Mouse (Mus musculus) forebrain, embryonic 10.5 days (tissue): Measurements from ENCODE around the gene Gzmk. TPM values are rescaled to one million over a fixed set of nuclear protein-coding genes. Genes with fewer than 3 reads are reported as not detected.

Experiments used
- DNase-seq: peaks from one replicate; pipeline ENCODE4 v3.0.0-alpha.2; 2017; ENCODE audit warnings: low spot score; ENCODE audit errors: extremely low spot score
- H3K27ac ChIP-seq: fragments of 300-500 bp; sonication (generic); 2 replicates; pipeline ENCODE4 v1.5.1; 2016; ENCODE audit warnings: mild to moderate bottlenecking
- H3K27me3 ChIP-seq: fragments of 300-500 bp; sonication (generic); 2 replicates; pipeline ENCODE4 v1.6.1; 2016; ENCODE audit warnings: mild to moderate bottlenecking; ENCODE audit not compliant: poor library complexity, severe bottlenecking
- H3K36me3 ChIP-seq: fragments of 300-500 bp; sonication (generic); replicated peaks from 2 replicates; pipeline ENCODE4 v1.6.1; 2016; ENCODE audit warnings: mild to moderate bottlenecking, moderate library complexity
- H3K4me1 ChIP-seq: fragments of 300-500 bp; sonication (generic); 2 replicates; pipeline ENCODE4 v1.6.1; 2016
- H3K4me3 ChIP-seq: fragments of 300-500 bp; sonication (generic); 2 replicates; pipeline ENCODE4 v1.5.1; 2016; ENCODE audit warnings: mild to moderate bottlenecking, moderate library complexity
- H3K9me3 ChIP-seq: fragments of 300-500 bp; sonication (generic); 2 replicates; pipeline ENCODE4 v1.6.1; 2016; ENCODE audit warnings: mild to moderate bottlenecking, moderate library complexity
- WGBS: fragments of 180-500 bp; shearing (Covaris S2); methylation state at CpG from one replicate; pipeline ENCODE4 v1.1.7; 2016; 5-methylcytosine and 5-hydroxymethylcytosine counted together
- polyA plus RNA-seq: library from polyadenylated mRNA; unstranded; fragments of >200 nt; fragmentation: Nextera tagmentation; extraction: Ambion mirVana; gene quantifications from 2 replicates; pipeline ENCODE4 v1.2.1, GENCODE M21; 2016

Gzmk gene
- polyA plus RNA-seq, 1 experiment from 2014 or later, result not detected

DNA sequence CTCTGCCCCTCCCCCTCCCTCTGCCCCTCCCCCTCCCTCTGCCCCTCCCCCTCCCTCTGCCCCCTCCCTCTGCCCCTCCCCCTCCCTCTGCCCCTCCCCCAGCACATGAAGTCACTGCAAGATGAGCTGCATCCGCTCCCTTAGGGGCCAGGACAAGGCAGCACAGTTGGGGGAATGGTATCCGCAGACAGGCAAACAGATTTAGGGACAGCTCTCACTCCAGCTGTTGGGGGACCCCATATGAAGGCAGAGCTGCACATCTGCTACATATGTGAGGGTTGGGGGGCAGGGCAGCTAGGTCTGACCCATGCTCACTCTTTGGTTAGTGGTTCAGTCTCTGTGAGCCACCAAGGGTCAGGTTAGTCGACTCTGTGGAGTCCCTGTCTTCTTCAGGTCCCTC lies 26.4 kb downstream of the Gzmk start:
- Histone ChIP-seq H3K9me3 (no peaks in the 10 kb centered on the region), H3K4me1 (peaks cover 12% of the 10 kb centered on the region), H3K36me3 (no peaks in the 10 kb centered on the region), H3K27ac (no peak overlapping the region), H3K27me3 (no peaks in the 10 kb centered on the region), H3K4me3 (no peak overlapping the region)
- WGBS, result 75% methylated on average over 3 of the region's 3 CpGs
- peak; percentile 8 for DNase-seq

DNA sequence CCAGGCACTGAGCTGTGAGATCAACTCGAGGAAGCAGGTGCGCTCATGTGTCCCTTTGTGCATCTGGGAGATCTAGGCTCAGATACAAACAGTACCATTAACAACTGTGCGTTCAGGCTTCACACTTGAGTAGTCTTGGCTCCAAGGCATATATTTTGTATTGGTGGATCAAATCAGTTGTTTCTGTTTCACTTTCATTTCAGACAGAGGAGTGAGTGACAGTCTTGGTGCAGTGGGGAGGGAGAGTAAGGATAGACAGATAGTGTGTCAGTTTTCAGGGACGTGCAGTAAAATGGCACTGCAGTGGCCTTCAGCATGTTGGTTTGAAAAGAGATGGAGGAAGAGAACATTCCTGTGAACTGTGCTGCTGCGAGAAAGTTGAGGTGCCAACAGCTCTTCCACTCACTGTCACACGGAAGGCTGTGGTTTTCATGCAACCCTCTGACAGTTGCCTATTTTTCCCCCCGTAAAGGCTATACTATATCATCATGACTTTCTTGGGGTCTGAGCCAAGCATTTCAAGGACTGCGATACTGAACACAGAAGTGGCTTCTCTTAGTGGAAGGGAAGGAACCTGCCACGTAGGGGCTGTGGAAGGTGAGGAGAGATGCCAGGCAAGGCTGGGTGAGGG lies 27.7 kb downstream of the Gzmk start:
- no peaks in the 10 kb centered on the region for H3K36me3 ChIP-seq
- no peaks in the 10 kb centered on the region for H3K27me3 ChIP-seq
- H3K4me1 ChIP-seq, result peaks cover 12% of the 10 kb centered on the region
- H3K9me3 ChIP-seq, result no peaks in the 10 kb centered on the region
- no peak overlapping the region for H3K27ac ChIP-seq
- DNase-seq, result peak; percentile 11
- no peak overlapping the region for H3K4me3 ChIP-seq
- WGBS, result 90% methylated on average over 9 of the region's 9 CpGs

DNA sequence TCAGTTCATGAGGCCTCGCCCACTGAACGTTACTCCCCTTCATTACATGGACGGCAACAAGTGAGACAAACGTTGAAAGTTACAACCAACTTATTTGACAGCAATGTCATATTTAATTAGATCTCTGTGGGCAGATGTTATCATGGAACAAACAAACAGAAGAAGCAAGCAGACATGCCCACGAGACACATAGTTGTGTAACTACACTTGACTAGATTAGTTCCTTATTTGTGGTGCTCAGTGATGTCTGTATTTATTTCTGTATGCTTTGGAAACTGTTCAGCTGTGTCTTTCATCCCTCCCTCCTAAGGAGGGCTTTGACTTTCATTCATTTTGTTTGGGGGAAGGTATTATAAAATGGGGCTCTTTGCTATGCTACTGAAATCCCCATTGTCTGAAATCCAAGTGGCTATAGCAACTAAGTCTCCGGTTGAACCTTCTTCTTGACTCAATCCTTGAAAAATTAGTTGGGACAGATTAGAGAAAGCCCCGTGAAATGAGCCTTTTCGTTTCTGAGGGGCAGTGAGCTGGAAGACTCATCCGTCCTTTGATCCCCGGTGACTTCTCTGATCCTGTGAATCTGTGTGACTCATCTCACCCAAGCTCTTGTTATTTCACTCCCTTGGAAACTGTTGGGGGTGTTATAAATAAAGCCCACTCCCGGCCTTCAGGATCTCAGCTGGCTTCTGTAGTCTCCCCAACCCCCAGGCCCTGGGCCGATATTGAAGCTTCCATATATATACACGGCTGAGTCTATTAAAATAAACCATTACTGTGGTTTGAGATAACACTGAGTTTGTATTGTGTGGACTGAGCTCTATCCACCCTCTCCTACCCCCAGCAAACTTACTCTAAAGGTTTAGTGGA lies 28.7 kb downstream of the Gzmk start:
- DNase-seq, result peak; percentile 12
- H3K27ac ChIP-seq, result no peak overlapping the region
- no peaks in the 10 kb centered on the region for H3K9me3 ChIP-seq
- H3K27me3 ChIP-seq, result no peaks in the 10 kb centered on the region; the same call in 1 of the 2 replicates
- WGBS, result 61% methylated on average over 13 of the region's 13 CpGs
- peaks cover 13% of the 10 kb centered on the region for H3K4me1 ChIP-seq
- H3K4me3 ChIP-seq, result no peak overlapping the region
- no peaks in the 10 kb centered on the region for H3K36me3 ChIP-seq

DNA sequence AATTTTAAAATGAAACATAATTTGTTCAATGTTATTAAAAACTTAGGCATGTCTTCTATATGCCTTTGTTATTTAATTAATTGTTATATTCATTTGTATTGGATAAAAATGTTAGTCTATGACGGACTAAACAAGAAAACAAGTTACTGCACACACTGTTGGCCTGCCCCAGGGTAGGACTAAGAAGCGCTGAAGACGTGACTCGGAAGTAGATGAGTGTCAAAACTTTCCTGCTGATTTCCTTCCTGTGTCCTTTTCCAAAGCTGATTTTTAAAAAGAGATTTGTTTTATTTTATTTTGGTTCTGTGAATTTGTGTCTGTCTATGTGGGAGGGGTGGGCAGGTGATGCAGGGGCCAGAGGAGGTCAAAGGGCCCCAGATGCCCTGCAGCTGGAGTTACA lies 42.0 kb downstream of the Gzmk start:
- no peak for DNase-seq
- Histone ChIP-seq H3K4me1 (no peaks in the 10 kb centered on the region), H3K36me3 (no peaks in the 10 kb centered on the region), H3K4me3 (no peak overlapping the region), H3K27me3 (no peaks in the 10 kb centered on the region), H3K9me3 (peaks cover 11% of the 10 kb centered on the region), H3K27ac (no peak overlapping the region)
- 93% methylated on average over 4 of the region's 4 CpGs for WGBS

DNA sequence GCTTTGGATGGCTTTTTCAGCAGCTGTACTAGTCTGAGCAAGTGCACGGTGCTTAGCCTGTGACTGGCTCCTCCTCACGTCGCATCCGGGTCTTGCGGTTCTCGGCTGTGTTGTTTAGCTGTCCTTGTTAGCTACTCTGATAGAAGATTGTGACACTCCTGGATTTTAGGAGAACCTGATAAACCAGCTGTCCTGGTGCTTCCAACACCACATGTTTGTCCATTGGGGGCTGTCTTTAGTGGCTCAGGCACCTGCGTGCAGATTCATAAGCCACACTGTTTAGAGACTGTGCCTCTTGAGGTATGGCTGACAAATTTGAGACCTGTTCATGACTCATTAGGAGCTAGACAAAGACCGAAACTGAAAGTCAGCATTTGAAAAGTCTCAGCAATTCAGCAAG lies 42.4 kb downstream of the Gzmk start:
- DNase-seq, result no peak
- H3K27ac ChIP-seq, result no peak overlapping the region
- no peaks in the 10 kb centered on the region for H3K27me3 ChIP-seq
- peaks cover 7% of the 10 kb centered on the region for H3K9me3 ChIP-seq
- no peaks in the 10 kb centered on the region for H3K4me1 ChIP-seq
- WGBS, result 92% methylated on average over 8 of the region's 8 CpGs
- H3K36me3 ChIP-seq, result no peaks in the 10 kb centered on the region
- H3K4me3 ChIP-seq, result no peak overlapping the region

DNA sequence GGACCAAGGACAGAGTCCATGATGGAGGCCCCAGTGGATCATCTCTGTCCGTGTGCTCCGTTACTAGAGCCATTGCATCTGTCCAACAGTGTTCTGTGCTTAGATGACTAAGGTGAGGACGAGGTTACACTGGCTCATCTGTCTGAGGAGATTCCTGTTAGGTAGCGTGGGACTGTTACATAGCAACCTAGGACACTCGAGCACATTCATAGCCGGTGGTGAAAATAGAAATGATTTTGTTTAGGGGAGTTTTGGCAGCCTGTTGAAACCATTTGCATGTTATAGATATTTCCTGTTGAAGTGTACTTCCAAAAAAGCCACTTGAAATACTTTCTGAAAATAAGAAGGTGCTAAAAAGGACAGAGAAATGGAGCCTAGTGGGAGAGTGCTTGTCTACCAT lies 51.5 kb downstream of the Gzmk start:
- 90% methylated on average over 6 of the region's 6 CpGs for WGBS
- Histone ChIP-seq H3K27me3 (no peaks in the 10 kb centered on the region), H3K9me3 (no peaks in the 10 kb centered on the region), H3K36me3 (no peaks in the 10 kb centered on the region), H3K4me3 (no peak overlapping the region), H3K27ac (no peak overlapping the region), H3K4me1 (no peaks in the 10 kb centered on the region)
- DNase-seq, result no peak

DNA sequence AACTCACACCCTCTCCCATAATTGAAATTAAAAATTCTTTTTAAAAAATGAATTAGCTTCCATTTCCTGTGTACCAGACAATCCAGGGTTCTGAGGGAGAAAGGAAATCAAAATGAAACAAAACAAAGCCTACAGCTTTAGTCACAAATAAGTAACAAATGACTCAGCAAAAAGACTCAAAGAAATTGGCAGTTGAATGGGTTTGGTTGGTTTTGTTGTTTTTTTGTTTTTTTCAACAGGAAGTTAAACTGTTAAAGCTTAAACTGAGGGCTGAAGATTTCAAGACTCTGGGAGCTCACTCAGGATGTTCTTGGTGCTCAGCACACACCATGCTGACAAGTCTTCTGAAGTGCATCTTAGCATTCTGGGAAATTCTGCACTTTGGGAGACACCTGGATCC lies 55.5 kb downstream of the Gzmk start:
- Histone ChIP-seq H3K27ac (no peak overlapping the region), H3K36me3 (no peaks in the 10 kb centered on the region), H3K27me3 (no peaks in the 10 kb centered on the region), H3K9me3 (no peaks in the 10 kb centered on the region), H3K4me3 (no peak overlapping the region), H3K4me1 (no peaks in the 10 kb centered on the region)
- no peak for DNase-seq

DNA sequence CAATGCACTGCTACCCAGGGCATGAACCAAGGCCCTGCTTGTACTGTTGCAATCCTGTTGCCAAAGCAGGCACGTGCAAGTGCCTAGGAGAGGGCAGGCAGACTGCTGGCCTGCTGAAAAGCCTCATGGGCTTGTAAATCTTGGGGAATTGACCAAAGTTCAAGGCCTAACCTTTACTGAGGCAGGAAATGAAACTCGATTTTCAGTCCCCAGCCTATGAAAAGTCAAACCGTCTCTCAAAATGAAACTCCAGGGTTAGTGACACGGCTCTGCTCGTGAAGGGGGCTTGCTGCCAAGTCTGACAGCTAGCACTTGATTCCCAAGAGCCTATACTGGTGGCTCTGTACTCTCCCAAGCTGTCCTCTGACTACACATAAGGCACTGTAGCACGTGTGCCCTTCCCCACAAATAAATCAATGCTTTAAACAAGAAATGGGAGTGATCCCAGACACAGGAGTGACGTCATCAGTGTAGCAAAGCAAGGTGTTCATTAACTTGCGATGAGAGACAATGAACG lies 57.6 kb downstream of the Gzmk start:
- no peak for DNase-seq
- Histone ChIP-seq H3K36me3 (no peaks in the 10 kb centered on the region), H3K4me1 (no peaks in the 10 kb centered on the region), H3K27me3 (no peaks in the 10 kb centered on the region), H3K9me3 (no peaks in the 10 kb centered on the region), H3K27ac (no peak overlapping the region), H3K4me3 (no peak overlapping the region)
- 80% methylated on average over 9 of the region's 9 CpGs for WGBS

DNA sequence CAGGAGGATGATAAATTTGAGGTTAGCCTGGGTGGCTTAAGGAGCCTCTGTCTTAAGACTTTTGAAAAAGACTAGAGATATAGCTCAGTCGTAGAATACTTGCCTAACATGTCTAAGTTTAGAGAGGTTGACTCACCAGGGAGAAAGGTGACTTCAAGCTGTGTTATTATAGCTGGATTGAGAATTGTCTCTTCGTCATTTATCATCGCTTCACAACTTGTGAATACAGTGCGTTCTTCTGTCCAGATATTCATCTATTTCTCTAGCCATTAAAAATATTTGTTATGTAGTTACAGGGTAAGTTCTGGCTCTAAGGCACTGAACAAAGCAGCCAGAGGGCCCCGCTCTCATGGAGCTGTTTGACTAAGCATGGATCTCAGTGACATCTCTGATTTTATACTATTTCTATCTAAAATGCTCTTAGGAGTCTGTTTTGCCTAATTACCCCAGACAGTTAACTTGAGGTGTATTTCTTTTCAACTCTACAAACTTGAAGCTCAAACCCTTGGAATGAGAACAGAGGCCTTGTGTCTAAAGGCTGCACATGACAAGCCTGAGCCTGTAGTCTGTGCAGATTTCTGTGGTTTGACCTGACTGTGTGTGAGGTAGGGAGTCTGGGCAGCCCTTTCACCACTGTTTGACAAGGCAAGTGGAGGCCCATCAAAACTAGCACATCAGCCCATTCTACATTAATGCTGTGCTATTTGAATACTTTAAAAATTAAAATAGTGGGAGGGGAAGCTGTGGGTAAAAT lies 61.3 kb downstream of the Gzmk start:
- no peak for DNase-seq
- Histone ChIP-seq H3K36me3 (no peaks in the 10 kb centered on the region), H3K4me3 (no peak overlapping the region), H3K9me3 (no peaks in the 10 kb centered on the region), H3K4me1 (no peaks in the 10 kb centered on the region), H3K27ac (no peak overlapping the region), H3K27me3 (no peaks in the 10 kb centered on the region)
- 95% methylated on average over 5 of the region's 5 CpGs for WGBS

DNA sequence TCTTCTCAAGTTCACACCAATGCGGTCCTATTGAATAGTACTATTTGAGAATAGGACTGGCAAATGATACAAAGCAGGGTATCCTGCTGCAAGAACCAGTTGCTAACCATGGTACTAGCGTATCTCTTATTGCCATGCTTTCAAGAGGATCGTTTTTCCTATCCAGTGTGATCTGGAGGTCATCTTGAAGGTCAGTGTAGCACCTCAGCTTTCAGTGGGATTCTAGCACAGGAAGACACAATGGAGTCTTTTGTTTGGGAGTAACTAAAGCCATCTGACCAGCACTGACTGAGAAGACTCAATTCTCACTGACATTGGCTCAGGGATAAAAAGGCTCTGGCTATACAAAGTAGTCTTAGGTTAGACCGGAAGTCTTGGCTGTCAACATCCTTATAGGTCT lies 74.2 kb downstream of the Gzmk start:
- Histone ChIP-seq H3K4me1 (no peaks in the 10 kb centered on the region), H3K27me3 (no peaks in the 10 kb centered on the region), H3K27ac (no peak overlapping the region), H3K9me3 (no peaks in the 10 kb centered on the region), H3K4me3 (no peak overlapping the region), H3K36me3 (no peaks in the 10 kb centered on the region)
- WGBS, result 89% methylated on average over 4 of the region's 4 CpGs
- no peak for DNase-seq

DNA sequence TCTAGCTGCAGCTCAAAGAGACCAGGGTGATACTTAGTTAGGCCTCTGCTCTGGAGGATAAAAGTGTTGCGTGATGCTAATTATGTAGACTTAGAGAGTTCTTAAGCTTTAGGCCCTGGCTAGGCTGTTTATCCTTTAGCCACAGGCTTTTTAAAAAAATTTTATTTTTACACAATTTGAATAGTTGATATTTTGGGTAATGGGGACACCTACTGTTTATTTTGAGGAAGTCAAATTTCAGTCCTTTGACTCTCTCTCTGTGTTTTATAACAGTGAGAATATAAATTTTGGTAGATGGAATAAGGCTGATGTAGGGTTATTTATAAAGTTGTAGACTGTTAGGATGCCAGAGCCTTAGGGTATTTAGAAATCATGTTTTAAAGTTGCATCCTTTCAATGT lies 86.1 kb downstream of the Gzmk start:
- Histone ChIP-seq H3K4me3 (no peak overlapping the region), H3K4me1 (no peaks in the 10 kb centered on the region), H3K36me3 (no peaks in the 10 kb centered on the region), H3K27ac (no peak overlapping the region), H3K9me3 (no peaks in the 10 kb centered on the region), H3K27me3 (no peaks in the 10 kb centered on the region)
- WGBS, result 94% methylated on average over 1 of the region's 1 CpGs
- no peak for DNase-seq

DNA sequence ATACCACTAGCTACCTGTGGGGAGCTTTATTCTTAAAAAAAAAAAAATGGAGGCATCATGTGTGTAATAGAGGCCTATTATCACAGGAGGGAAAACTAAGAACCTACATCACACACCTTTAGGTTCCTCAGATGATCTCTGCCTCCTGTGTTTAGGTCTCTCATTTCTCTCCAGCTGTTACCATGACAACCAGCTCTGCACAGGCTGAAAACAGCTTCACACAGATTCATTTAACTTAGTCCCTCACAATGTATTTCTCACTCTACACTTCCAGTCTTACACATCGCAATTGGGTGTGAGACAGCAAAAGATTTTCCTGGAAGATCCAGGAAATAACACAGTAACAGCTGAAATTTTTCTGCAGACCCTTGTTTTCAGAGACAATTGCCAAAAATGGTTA lies 95.7 kb downstream of the Gzmk start:
- DNase-seq, result no peak
- no peaks in the 10 kb centered on the region for H3K36me3 ChIP-seq
- H3K4me1 ChIP-seq, result no peaks in the 10 kb centered on the region
- no peaks in the 10 kb centered on the region for H3K27me3 ChIP-seq
- H3K9me3 ChIP-seq, result no peaks in the 10 kb centered on the region
- no peak overlapping the region for H3K4me3 ChIP-seq
- H3K27ac ChIP-seq, result no peak overlapping the region
- WGBS, result 95% methylated on average over 1 of the region's 1 CpGs
